Mouse (Mus musculus) gastrocnemius, postnatal 10 days (tissue): ENCODE results near the gene Tek. TPM values are rescaled to one million over a fixed set of nuclear protein-coding genes. Genes with fewer than 3 reads are reported as not detected.

Experiments
- DNase-seq: peaks from one replicate; pipeline ENCODE4 v3.0.0; 2021; ENCODE audit warnings: mixed read lengths
- total RNA-seq, 2 experiments: library from RNA; stranded (reverse); gene quantifications; 2 replicates each; pipeline ENCODE4 v1.2.3; 2021

The Tek gene
- total RNA-seq, 2 experiments from 2014 or later = 24.3 to 30.9 TPM

GRCm38 (mm10) chr4:94810616-94811015 is 71.5 kb downstream of the Tek start:
- no peak for DNase-seq

DNA sequence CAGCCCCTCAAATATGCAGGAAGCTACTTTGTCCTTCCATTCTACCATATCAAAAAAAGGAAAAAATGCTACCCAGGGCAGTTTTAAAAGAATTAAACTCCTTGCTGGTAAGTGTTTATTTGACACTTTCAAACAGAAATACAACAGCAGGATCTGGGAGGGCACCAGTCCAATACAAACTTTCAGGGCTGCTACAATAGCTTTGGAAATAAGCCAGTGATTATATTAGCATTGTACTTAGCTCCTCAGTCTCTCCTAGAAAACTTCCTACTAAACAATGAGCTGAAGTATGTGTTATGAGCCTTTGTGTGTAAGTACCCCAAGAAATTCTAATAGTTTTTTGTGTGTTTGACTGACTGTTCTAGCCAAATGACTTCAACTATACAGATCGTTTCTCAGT is 87.8 kb downstream of the Tek start:
- DNase-seq = no peak

DNA sequence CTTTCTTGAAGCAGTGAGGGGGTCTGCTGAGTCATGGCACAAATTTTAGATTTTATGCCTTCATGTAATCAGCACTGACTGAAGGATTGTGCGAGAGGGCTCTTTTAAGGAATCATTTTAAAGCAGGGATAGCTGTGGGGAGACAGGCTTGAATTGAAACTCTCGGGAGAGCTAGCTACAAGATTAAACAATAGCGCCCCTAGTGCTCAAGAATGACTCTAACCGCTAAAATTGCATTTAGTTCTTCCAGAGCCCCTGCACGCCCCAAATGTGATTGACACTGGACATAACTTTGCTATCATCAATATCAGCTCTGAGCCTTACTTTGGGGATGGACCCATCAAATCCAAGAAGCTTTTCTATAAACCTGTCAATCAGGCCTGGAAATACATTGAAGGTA is 88.3 kb downstream of the Tek start:
- no peak for DNase-seq

DNA sequence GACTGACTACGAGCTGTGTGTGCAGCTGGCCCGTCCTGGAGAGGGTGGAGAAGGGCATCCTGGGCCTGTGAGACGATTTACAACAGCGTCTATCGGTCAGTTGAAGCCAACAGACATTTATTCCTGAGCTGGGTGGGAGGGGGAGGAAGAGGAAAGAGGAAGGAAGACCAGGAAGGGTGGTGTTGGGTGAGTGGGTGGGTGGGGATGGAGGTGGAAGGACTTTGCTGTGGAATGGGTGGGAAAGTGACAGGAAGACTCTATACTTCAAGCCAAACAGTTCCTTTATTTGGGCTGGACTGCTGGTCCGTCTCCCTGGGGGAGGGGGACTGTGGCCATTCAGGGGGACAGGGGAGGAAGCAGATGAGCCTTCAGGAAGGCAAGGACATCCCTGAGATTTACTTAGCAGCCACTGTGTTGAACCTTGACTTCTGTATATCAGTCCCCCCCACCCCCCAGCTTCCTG is 90.9 kb downstream of the Tek start:
- no peak for DNase-seq

- no peak for DNase-seq
These were observed 98.0 kb downstream of the Tek start for GRCm38 (mm10) chr4:94837061-94837460.

DNA sequence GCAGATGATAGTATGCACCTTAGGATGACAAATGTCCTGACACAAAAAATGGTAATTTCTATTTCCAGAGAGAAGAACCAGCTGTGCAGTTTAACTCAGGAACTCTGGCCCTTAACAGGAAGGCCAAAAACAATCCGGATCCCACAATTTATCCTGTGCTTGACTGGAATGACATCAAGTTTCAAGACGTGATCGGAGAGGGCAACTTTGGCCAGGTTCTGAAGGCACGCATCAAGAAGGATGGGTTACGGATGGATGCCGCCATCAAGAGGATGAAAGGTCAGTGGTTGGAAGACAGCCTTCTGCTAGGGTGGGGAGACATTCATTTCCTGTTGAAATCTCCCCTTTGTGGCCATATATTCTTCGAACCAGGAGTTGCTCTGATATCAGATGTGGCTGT is 114.2 kb downstream of the Tek start:
- no peak for DNase-seq

GRCm38 (mm10) chr4:94854270-94854669 is 115.2 kb downstream of the Tek start:
- DNase-seq = no peak

- DNase-seq = no peak
These were observed 116.1 kb downstream of the Tek start for GRCm38 (mm10) chr4:94855201-94855600.

DNA sequence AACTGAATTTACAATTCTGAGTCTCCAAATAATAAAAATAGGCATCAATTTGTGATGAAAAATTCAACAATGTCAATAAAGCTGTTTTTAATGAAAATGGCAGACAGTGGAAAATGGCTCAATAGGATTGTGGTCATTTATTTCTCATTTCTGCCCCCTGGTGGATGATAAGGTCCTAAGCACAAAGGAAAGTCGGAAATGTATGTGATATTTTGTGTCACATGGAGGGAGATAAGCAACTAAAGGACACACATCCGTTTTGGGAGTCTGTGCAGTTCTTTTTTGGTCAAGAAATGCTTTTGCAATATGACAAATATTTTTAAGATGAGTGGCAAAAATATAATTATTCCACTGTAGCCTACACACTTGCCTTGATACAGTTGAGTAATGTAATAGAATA is 161.7 kb downstream of the Tek start:
- no peak for DNase-seq

- no peak for DNase-seq
These were observed 162.7 kb downstream of the Tek start for GRCm38 (mm10) chr4:94901780-94902179.

Other genes with a start within 250 kb of the Tek start
- gene Gm10306, start 182.7 kb upstream of the Tek start, total RNA-seq = not detected
- gene Caap1, start 182.5 kb upstream of the Tek start, total RNA-seq = 1 to 10 TPM; 3.6 to 4.4 TPM
- gene Plaa, start 136.0 kb upstream of the Tek start, total RNA-seq = 10 to 100 TPM; 39.8 to 40.3 TPM
- 1 to 10 TPM; 6.3 to 7.7 TPM for gene Ift74, start 124.8 kb upstream of the Tek start, total RNA-seq
- gene Lrrc19, start 89.1 kb upstream of the Tek start, total RNA-seq = not detected
- gene Eqtn, start 189.6 kb downstream of the Tek start, total RNA-seq = under 1 TPM; 0.40 to 0.75 TPM
- 10 to 100 TPM; 11.8 to 14.2 TPM for gene Mysm1, start 239.8 kb downstream of the Tek start, total RNA-seq